Mouse (Mus musculus) naive thymus-derived CD4-positive, alpha-beta T cell, adult 2 months (primary cell): ENCODE results near the gene Scfd2.

Experiments used
- DNase-seq: peaks from one replicate; pipeline ENCODE4 v3.0.0-alpha.2; 2011; ENCODE audit warnings: low read depth

Scfd2 gene

DNA sequence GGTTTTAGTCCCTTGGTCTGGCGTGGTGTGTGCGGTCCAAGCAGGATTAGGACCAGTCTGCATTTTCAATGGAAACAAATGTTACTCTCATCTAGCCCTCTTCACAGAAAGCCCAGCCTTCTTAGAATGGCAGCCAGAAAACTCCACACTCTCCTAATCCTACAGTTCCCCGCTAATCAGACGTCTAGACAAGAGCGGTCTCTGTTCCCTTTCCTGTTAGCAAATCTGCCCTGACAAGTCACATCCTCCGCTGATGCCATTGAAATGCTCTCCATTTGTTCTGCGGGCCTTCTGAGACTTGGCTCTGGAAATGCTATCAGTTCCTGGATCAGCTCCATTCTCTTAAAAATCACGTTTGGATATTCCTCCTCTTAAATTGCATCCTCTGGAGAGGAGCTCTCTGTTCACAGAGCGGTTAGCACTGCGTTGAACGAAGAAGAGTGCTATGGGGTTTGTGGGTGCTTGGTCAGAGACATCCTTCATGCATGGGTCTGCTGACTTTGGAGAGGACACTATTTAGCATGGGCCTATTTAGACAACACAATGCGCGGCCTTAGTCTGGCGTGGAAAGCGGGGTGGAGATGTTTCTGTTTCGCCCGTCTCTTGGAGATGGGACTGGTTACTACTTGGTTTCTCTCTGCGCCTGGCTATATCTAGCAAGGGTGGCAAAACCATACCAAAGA lies 358.3 kb downstream of the Scfd2 start:
- no peak for DNase-seq

DNA sequence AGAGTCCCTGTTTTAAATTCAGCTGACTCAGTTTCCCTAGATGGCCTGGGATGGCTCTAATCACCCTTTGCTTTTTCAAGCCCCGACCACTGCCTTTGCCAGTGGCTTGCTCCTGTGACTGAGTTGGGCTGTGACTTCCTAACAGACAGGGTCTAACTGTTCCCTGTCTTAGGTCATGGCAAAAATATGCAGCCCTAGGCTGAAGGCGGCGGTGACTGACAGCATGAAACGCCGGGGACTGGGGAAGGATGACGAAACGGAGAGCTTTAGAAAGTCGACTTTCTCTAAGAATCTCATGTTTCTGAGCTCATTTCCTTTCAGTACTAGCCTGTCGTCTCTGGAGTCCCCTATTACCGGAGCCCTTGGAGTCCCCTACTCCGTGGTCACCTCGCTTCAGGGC lies 359.4 kb downstream of the Scfd2 start:
- no peak for DNase-seq

DNA sequence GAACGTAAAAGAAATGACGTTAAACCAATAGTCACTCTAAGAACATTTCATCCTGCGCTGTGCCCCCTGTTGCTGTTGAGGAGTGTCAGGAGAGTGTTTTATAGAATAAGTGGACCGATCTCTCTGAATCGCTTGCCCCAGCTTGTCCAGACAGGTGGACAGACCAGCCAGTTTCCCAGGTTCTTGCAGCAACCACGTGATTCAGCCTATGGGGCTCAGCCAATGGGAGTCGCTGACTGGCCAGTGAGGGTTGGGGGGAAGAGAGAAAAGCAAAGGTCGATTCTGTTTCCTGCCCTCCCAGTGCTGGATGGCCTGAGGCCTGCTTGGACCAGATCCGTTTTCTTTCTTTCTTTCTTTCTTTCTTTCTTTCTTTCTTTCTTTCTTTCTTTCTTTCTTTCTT lies 359.8 kb downstream of the Scfd2 start:
- no peak for DNase-seq

DNA sequence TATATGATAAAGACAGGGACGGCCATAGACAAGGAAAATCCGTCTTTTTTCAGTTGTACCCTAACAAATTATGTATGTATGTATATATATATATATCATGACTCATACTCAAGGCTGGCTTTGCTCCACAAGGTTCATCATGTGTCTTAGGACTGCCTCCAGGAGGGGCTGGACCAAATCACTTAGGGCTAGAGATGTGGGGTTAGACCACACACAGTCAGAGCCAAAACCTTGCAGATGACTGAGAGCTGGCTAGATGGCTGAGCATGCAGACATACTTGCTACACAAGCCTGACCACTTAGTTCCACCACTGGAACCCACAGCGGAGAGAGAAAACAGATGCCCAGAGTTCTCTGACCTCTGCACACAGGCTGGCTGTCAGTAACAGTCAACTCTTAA lies 363.5 kb downstream of the Scfd2 start:
- no peak for DNase-seq

DNA sequence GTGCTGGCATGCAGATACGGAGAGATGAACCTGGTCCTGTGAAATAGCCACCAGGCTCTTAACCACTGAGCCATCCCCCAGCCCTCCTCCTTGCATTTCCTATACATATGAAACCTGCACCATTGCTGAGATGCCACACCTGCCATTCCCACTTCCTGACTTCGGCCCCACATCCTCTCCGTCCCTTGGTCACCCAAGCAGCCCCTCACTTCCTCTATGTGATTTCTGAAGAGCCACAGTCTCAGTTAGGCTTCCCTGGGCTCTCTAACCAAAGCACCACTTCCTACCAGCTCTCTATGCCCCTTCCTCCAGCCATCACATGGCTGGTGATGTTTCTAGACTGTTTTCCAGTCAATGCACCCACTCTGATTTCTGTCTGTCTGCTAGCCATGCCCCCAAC lies 364.9 kb downstream of the Scfd2 start:
- no peak for DNase-seq

DNA sequence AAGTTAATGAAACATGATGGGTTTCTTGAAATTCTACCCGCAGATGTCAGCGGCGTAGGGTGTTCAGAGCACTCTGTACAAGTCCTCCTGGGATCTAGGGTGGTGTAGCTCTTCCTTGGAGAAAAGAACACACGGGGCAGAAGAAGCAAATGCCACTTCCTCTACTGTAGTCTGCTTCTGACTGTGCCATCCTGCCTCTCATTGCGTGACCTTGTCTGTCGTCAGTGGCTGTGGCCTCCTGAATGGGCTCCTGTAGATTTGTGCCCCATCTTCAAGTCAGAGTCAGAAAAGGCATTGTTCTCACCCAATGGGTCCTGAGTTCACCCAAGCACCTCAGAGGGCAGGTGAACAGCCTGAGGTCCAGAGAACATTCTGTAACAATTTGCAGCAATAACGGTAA lies 367.0 kb downstream of the Scfd2 start:
- no peak for DNase-seq

DNA sequence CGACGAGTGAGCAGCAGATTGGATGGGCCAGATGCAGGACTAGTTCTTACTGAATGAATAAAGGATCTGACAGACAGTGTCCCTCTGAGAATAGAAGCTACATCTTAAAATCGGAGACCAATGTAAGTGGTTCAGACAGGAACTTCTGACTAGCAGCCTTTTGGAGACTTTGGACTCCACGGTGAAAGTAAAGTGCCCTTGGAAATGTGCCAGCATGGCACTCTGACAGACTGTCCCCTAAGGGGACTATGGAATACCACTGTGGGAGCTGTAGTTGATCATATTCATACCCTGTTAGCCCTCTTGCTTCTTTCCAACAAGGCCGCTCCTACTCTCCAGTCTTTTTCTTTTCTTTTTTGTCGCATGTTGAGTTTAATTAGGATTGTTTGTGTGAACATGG lies 368.4 kb downstream of the Scfd2 start:
- DNase-seq, result no peak

DNA sequence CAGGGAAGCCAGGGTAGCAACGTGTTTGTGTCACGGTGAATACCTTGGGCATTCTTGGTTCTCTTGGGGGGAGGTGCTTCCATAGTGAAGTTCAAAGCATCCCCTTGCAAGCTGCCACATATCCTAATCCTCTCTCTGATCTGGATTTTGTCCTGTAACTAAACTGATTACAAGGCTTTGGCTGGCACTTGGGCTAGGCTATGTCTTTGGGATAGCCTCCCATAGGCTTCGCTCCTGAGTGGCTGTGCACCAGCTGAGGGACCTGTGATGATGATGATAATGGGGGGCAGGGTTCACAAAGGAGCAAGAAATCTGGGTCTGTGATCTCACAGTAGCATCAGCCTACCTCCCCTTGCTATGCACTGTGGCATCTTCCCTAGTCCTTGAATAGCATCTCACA lies 369.5 kb downstream of the Scfd2 start:
- no peak for DNase-seq

DNA sequence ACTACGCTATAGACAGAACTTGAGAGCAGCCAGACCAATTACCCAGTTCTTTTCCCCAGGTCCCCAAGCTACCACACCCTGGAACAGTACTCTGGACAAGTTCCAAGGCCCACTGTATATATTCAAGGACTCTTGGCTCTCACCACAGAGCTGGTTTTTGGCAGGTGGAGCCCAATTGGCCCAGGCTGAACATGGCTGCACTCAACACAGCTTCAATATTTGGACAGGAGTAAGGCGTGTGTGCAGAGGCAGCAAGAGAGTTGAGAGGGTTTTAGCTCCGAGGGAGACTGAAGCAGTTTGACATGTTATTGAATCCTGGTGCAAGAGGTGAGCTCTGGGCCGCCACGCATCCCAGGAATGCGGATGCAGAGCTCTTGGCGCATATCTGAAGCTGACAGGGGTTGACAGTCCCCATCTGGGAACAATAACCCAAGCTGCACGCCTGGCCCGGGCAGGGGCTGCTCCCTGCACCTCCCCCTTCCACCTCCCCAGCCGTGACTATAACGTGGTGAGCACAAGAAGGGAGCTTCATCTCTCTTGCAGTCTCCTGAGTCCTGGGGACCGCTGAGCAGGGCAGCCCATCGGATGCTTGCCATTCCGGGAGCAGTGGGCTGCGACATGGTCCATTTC lies 370.1 kb downstream of the Scfd2 start:
- no peak for DNase-seq

DNA sequence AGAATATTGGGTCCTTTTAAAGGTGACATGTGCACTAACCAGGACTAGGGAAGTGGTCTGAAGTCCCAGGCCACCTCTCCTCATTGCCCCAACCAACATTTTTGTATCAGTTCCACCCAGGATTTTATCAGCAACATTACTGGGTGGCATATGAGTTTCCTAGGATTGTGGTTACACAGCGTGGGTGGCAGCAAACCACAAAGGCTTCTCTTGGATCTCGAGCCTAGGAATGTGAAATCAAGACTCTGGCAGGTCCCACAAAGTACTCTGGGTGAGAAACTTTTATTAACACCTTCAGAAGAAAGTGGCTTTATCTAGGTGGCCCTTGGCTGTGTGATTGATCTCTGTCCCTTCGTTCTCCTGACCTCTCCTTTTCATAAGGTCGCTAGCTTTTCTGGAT lies 371.2 kb downstream of the Scfd2 start:
- no peak for DNase-seq

DNA sequence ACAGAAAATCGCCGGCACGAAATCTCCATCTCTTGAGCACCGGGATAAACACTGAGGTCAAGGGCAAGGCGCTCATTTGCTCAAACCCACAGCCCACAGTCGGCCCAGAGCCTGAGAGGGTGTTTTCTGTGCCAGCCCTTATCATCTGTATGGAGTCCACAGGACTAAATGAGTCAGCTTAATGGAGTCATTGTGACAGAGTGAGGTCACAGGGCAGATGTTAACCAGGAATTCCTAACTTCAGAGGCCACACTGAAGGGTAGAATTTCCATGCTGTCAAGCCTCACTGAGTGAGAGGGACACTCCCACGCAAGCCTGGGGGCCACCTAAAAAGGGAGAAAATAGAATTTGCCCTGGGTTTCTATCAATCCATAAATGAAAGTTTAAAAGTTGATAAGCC lies 371.7 kb downstream of the Scfd2 start:
- DNase-seq, result no peak

DNA sequence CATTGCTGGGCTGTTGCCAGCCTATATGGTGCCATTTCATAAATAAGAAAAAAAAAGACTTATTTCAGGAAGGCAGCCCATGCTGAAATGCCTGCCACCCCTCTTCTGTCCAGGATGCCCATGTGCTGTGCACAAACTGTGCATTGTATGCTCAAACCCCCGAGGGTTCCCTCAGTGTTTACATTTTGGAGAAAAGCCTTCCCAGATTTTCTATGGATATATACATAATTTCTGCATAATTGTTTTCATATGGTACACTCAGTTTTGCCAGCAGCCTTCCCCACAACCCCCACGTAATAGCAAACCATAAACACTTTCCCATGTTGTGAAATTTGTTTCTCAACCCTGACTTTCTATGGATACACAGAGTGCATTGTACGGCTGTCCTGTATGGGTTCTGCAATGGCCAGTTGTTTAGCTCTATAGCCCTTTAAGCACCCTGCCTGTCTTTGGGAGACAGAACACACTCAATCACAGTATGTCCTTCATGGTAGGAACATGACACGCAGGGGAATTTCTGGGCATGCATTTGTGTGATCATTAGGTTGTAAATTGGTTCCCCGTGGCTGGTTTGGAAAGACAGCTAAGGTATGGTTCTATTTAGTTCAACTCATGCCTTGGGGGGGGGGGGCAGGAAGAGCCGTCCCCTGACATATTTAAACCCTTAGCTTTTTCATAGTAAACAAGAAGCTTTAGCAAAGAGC lies 372.5 kb downstream of the Scfd2 start:
- no peak for DNase-seq

DNA sequence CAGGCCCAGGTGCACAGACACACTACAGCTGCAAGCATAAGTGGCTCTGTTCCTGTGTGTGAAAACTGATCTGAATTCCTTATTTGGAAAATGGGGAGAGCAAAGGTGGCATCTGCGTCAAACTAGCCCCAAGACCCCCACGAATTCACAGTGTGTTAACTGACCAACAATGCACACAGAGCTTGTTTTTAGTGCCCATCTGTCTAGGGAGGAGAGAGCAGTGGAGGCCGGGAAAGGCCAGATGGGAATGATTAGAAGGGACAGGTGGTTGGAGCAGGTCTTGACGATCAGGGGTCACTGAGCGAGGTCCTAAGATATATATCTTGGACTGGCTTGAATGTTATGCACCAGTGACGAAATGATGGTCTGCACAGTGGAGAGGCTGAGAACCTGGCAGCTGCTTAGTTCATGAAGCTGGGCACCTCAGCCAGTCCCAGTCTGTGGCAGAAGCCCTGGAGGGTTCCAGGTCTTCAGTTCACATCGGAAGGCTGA lies 375.7 kb downstream of the Scfd2 start:
- no peak for DNase-seq
